7 mouse cellular contexts compared by ENCODE assay signal in the genomic region with DNA sequence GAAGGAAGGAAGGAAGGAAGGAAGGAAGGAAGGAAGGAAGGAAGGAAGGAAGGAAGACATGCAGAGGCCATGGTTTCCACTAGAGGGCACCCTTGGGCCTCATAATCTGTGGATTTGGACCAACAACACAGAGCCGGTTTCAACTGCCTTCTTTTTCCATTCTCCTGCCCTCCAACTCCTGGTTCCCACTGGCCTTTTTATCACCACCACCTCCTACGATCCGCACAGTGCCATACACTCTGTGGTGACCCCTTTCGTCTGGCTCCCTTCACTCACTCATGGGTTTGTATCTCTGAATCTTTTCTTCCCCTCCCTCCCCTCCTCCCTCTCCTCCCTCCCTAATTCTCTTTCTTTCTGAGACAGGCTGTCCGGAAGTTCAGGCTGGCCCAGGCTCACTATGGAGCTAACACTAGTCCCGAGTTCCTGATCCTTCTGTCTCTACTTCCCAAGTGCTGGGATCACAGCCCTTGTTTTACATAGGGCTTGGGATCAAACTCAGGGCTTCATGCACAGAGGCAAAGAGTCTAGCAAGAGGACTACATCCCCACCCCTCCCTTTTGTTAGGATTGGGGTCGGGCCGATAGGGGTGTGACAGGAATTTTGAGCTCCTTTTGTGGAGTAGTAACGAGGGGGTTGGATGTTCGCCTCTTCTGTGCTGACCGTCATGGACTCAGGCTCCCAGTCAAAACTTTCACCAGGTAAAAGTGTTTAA. TPM values are rescaled to one million over a fixed set of nuclear protein-coding genes. Genes with fewer than 3 reads are reported as not detected.
DNase-seq lines count a peak whose midpoint lies in the region; ATAC-seq and TF ChIP-seq lines count a peak whose summit lies in the region.

No protein-coding gene starts in this region.

- H3K36me3 ChIP-seq in forebrain, embryonic 14.5 days (ENCODE audit: control insufficient read depth, insufficient read depth, low read length) = no peaks in the 10 kb centered on the region
- no peaks in the 10 kb centered on the region for H3K36me3 ChIP-seq in intestine, embryonic 16.5 days (ENCODE audit: control insufficient read depth, insufficient read depth, low read length)
- no peaks in the 10 kb centered on the region for H3K36me3 ChIP-seq in liver, embryonic 14.5 days (replicated peaks; ENCODE audit: control insufficient read depth, insufficient read depth, low read depth)

- ATAC-seq in forebrain, embryonic 14.5 days = peak; percentile 73
- ATAC-seq in intestine, embryonic 16.5 days = no peak
- no peak for ATAC-seq in liver, embryonic 14.5 days (ENCODE audit: insufficient read depth)

- H3K9me3 ChIP-seq in forebrain, embryonic 14.5 days (replicated peaks; ENCODE audit: control insufficient read depth, low read length) = no peaks in the 10 kb centered on the region
- H3K9me3 ChIP-seq in intestine, embryonic 16.5 days (ENCODE audit: control insufficient read depth, low read length) = no peaks in the 10 kb centered on the region
- no peaks in the 10 kb centered on the region for H3K9me3 ChIP-seq in liver, embryonic 14.5 days (ENCODE audit: control insufficient read depth, low read length)

- 0 out of 2 replicates have a peak, but pooled peaks cover 3% of the 10 kb centered on the region for H3K4me1 ChIP-seq in forebrain, embryonic 14.5 days (ENCODE audit: control insufficient read depth, insufficient read depth, low read length)
- no peaks in the 10 kb centered on the region for H3K4me1 ChIP-seq in intestine, embryonic 16.5 days (ENCODE audit: control insufficient read depth, insufficient read depth, low read length)
- H3K4me1 ChIP-seq in liver, embryonic 14.5 days (replicated peaks; ENCODE audit: control insufficient read depth in 2 of 2, insufficient read depth in 2 of 2, low read length in 1 of 2) = no peaks in the 10 kb centered on the region

- 0 out of 2 replicates have a peak overlapping the region, but pooled peaks have one; percentile 17 for H3K9ac ChIP-seq in forebrain, embryonic 14.5 days (ENCODE audit: low read length)
- no peak overlapping the region; the same call in 1 of the 2 replicates for H3K9ac ChIP-seq in intestine, embryonic 16.5 days (ENCODE audit: low read depth, low read length)
- no peak overlapping the region for H3K9ac ChIP-seq in liver, embryonic 14.5 days (replicated peaks)

- peak; percentile 18 for DNase-seq in thymus, postnatal 0 days (ENCODE audit: low spot score)
- DNase-seq in thymus, postnatal 25 days = no peak
- DNase-seq in brain, adult 2 months (ENCODE audit: low read depth, low spot score) = peak; percentile 77
- peak; percentile 82 for DNase-seq in forebrain, embryonic 14.5 days (ENCODE audit: low spot score)
- no peak for DNase-seq in liver, embryonic 14.5 days (ENCODE audit: low read depth in 3 of 3, low spot score in 3 of 3)
- peak; percentile 81 for DNase-seq in retina, postnatal 1 day

- peak; percentile 68 for TF ChIP-seq CTCF in liver, embryonic 14.5 days (IDR thresholded peaks at IDR 0.05; ENCODE audit: low read depth)

- H3K4me2 ChIP-seq in forebrain, embryonic 14.5 days (ENCODE audit: low read length) = peak overlapping the region; percentile 14; the same call in 1 of the 2 replicates
- peak overlapping the region; percentile 19; the same call in 1 of the 2 replicates for H3K4me2 ChIP-seq in intestine, embryonic 16.5 days (ENCODE audit: low read depth, low read length)
- no peak overlapping the region for H3K4me2 ChIP-seq in liver, embryonic 14.5 days (ENCODE audit: low read depth)

- H3K27me3 ChIP-seq in forebrain, embryonic 14.5 days (replicated peaks; ENCODE audit: control insufficient read depth, insufficient read depth, low read length) = no peaks in the 10 kb centered on the region
- 0 out of 2 replicates have a peak, but pooled peaks cover 2% of the 10 kb centered on the region for H3K27me3 ChIP-seq in intestine, embryonic 16.5 days (replicated peaks; ENCODE audit: control insufficient read depth, insufficient read depth, low read length)
- H3K27me3 ChIP-seq in liver, embryonic 14.5 days (ENCODE audit: control insufficient read depth, insufficient read depth, low read length) = no peaks in the 10 kb centered on the region

- no peak for TF ChIP-seq EP300 in liver, embryonic 14.5 days (IDR thresholded peaks at IDR 0.05; ENCODE audit: low read depth)

- WGBS in forebrain, embryonic 14.5 days = 13% methylated on average over 11 of the region's 11 CpGs
- WGBS in intestine, embryonic 16.5 days = 36% methylated on average over 11 of the region's 11 CpGs
- WGBS in liver, embryonic 14.5 days (ENCODE audit: insufficient replicate concordance) = 44% methylated on average over 11 of the region's 11 CpGs

- 0 out of 2 replicates have a peak overlapping the region, but pooled peaks have one; percentile 2 for H3K27ac ChIP-seq in forebrain, embryonic 14.5 days (ENCODE audit: low read depth, low read length)
- no peak overlapping the region for H3K27ac ChIP-seq in intestine, embryonic 16.5 days (ENCODE audit: low read length)
- no peak overlapping the region for H3K27ac ChIP-seq in liver, embryonic 14.5 days

- no peak overlapping the region for H3K4me3 ChIP-seq in forebrain, embryonic 14.5 days (ENCODE audit: low read depth, low read length)
- no peak overlapping the region for H3K4me3 ChIP-seq in intestine, embryonic 16.5 days (ENCODE audit: low read length)
- no peak overlapping the region for H3K4me3 ChIP-seq in liver, embryonic 14.5 days (ENCODE audit: insufficient read depth in 1 of 2, low read depth in 2 of 2, low read length in 2 of 2)

RNA-seq across cellular contexts. Expression of gene Dnaic2, which starts 9.9 kb away (rescaled TPM):
- polyA plus RNA-seq in thymus, postnatal 0 days (2015; fragmentation: Nextera tagmentation; extraction: Ambion mirVana) = 0.94 and 1.1 TPM in 2 replicates
- polyA plus RNA-seq in forebrain, embryonic 14.5 days (2014; fragmentation: Nextera tagmentation; extraction: Ambion mirVana) = 2.1 and 3.0 TPM in 2 replicates
- 0.39 and 0.50 TPM in 2 replicates for polyA plus RNA-seq in intestine, embryonic 16.5 days (2015; fragmentation: Nextera tagmentation; extraction: Ambion mirVana)
- polyA plus RNA-seq in liver, embryonic 14.5 days (2012; rRNA removed) = 0.03 and 0.17 TPM in 2 replicates
- not detected in 2 replicates for polyA plus RNA-seq in liver, embryonic 14.5 days (2014; fragmentation: Nextera tagmentation; extraction: Ambion mirVana)

RNA-seq across cellular contexts. Expression of gene Kif19a, which starts 28.1 kb away (rescaled TPM):
- 0.09 TPM in 2 replicates for polyA plus RNA-seq in thymus, postnatal 0 days (2015; fragmentation: Nextera tagmentation; extraction: Ambion mirVana)
- polyA plus RNA-seq in forebrain, embryonic 14.5 days (2014; fragmentation: Nextera tagmentation; extraction: Ambion mirVana) = 0.23 and 0.34 TPM in 2 replicates
- polyA plus RNA-seq in intestine, embryonic 16.5 days (2015; fragmentation: Nextera tagmentation; extraction: Ambion mirVana) = 0.15 and 0.51 TPM in 2 replicates
- polyA plus RNA-seq in liver, embryonic 14.5 days (2012; rRNA removed) = 0.09 and 0.10 TPM in 2 replicates
- polyA plus RNA-seq in liver, embryonic 14.5 days (2014; fragmentation: Nextera tagmentation; extraction: Ambion mirVana) = not detected in 2 replicates

RNA-seq across cellular contexts. Expression of gene Btbd17, which starts 58.7 kb away (rescaled TPM):
- 0.14 TPM in 1 of 2 replicates, not detected in the other for polyA plus RNA-seq in thymus, postnatal 0 days (2015; fragmentation: Nextera tagmentation; extraction: Ambion mirVana)
- 22.1 and 24.7 TPM in 2 replicates for polyA plus RNA-seq in forebrain, embryonic 14.5 days (2014; fragmentation: Nextera tagmentation; extraction: Ambion mirVana)
- 0.71 and 0.87 TPM in 2 replicates for polyA plus RNA-seq in intestine, embryonic 16.5 days (2015; fragmentation: Nextera tagmentation; extraction: Ambion mirVana)
- polyA plus RNA-seq in liver, embryonic 14.5 days (2012; rRNA removed) = 0.10 TPM in 1 of 2 replicates, not detected in the other
- polyA plus RNA-seq in liver, embryonic 14.5 days (2014; fragmentation: Nextera tagmentation; extraction: Ambion mirVana) = not detected in 2 replicates

Comparison
In these comparisons a context has a peak if more than half of its experiments do, and no peak if none do; other contexts are left out.
1. DNase-seq: peak in thymus, postnatal 0 days (single experiment), brain, adult 2 months (single experiment), forebrain, embryonic 14.5 days (single experiment) and retina, postnatal 1 day (single experiment); none in thymus, postnatal 25 days (single experiment) and liver, embryonic 14.5 days (0 of 3).
2. RNA of gene Btbd17, which starts 58.7 kb away (polyA plus RNA-seq): 22.1 to 24.7 TPM in forebrain, embryonic 14.5 days; 0.71 to 0.87 TPM in intestine, embryonic 16.5 days, 0.10 TPM in liver, embryonic 14.5 days and 0.14 TPM in thymus, postnatal 0 days; every median in the first group is over 10 times any median in the second.